Mouse (Mus musculus) lung, postnatal 0 days (tissue): Measurements from ENCODE around the gene Marveld1. TPM values are rescaled to one million over a fixed set of nuclear protein-coding genes. Genes with fewer than 3 reads are reported as not detected.

Experiments
- ATAC-seq: fragments of 200-750 bp; cut with Nextera tagmentation; 2 replicates; pipeline ENCODE4 v1.8.0; 2017; ENCODE audit warnings: moderate library complexity
- DNase-seq: peaks from one replicate; pipeline ENCODE4 v3.0.0-alpha.2; 2016; ENCODE audit warnings: low spot score
- H3K27ac ChIP-seq: fragments of 300-500 bp; sonication (generic); 2 replicates; pipeline ENCODE4 v1.5.1; 2014; ENCODE audit warnings: antibody characterized with exemption, mild to moderate bottlenecking, low read length, mixed read lengths
- H3K27me3 ChIP-seq: fragments of 300-500 bp; sonication (generic); replicated peaks from 2 replicates; pipeline ENCODE4 v1.6.1; 2014; ENCODE audit warnings: low read length, mixed read lengths; ENCODE audit not compliant: insufficient read depth
- H3K36me3 ChIP-seq: fragments of 300-500 bp; sonication (generic); 2 replicates; pipeline ENCODE4 v1.6.1; 2014; ENCODE audit warnings: low read length, mixed read lengths; ENCODE audit not compliant: insufficient read depth
- H3K4me1 ChIP-seq: fragments of 300-500 bp; sonication (generic); 2 replicates; pipeline ENCODE4 v1.6.1; 2014; ENCODE audit warnings: antibody characterized with exemption, low read depth, low read length, mixed read lengths; ENCODE audit not compliant: insufficient read depth
- H3K4me2 ChIP-seq: fragments of 300-500 bp; sonication (generic); replicated peaks from 2 replicates; pipeline ENCODE4 v1.6.1; 2014; ENCODE audit warnings: low read depth, mild to moderate bottlenecking, low read length, moderate library complexity, mixed read lengths
- H3K4me3 ChIP-seq: fragments of 300-500 bp; sonication (generic); 2 replicates; pipeline ENCODE4 v1.5.1; 2014; ENCODE audit warnings: low read depth, low read length
- H3K9ac ChIP-seq: fragments of 300-500 bp; sonication (generic); replicated peaks from 2 replicates; pipeline ENCODE4 v1.6.1; 2014; ENCODE audit warnings: low read depth, mild to moderate bottlenecking
- H3K9me3 ChIP-seq: fragments of 300-500 bp; sonication (generic); 2 replicates; pipeline ENCODE4 v1.6.1; 2016; ENCODE audit warnings: low read length, mixed read lengths
- CTCF ChIP-seq: IDR thresholded peaks from 2 replicates; pipeline ENCODE4 v1.5.1; 2016; ENCODE audit warnings: antibody characterized with exemption, mild to moderate bottlenecking
- EP300 ChIP-seq: IDR thresholded peaks from 2 replicates; pipeline ENCODE4 v1.6.1; 2016; ENCODE audit warnings: antibody characterized with exemption, mild to moderate bottlenecking, control low read depth
- WGBS: fragments of 180-500 bp; shearing (Covaris S2); extraction: QIAGEN DNeasy Blood & Tissue Kit; methylation state at CpG from one replicate; pipeline ENCODE4 v1.1.7; 2014; 5-methylcytosine and 5-hydroxymethylcytosine counted together
- polyA plus RNA-seq: library from polyadenylated mRNA; unstranded; fragments of >200 nt; fragmentation: Nextera tagmentation; extraction: Ambion mirVana; gene quantifications from 2 replicates; pipeline ENCODE4 v1.2.1, GENCODE M21; 2015

The Marveld1 gene
- polyA plus RNA-seq, 1 experiment from 2014 or later = 23.1 TPM

DNA sequence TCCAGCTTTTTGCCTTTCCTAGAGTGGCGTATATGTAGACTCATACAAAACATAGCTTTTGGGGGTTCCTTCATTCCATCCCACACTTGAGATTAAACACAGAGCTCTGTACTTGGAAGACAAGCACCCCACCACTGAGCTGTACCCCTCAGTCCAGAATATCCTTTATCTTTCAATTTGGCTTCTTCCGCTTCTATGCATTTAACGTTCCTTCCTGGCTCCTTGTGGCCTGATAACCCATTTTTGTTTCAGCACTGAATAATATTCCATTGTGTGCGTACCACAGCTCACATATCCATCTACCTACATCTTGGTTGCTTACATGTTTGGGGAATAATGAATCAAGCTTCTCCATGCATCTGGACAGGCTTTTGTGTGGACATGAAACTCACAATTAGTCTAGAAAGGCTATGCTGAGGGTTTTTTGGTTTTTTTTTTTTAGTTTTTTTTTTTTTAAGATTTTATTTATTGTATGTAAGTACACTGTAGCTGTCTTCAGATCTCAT lies 10.0 kb upstream of the Marveld1 start:
- no peak for ATAC-seq
- DNase-seq = no peak
- Histone ChIP-seq H3K36me3 (no peaks in the 10 kb centered on the region), H3K4me3 (no peak overlapping the region), H3K27me3 (no peaks in the 10 kb centered on the region), H3K27ac (no peak overlapping the region), H3K4me1 (no peaks in the 10 kb centered on the region), H3K9me3 (no peaks in the 10 kb centered on the region), H3K4me2 (no peak overlapping the region), H3K9ac (no peak overlapping the region)
- 91% methylated on average over 4 of the region's 4 CpGs for WGBS
- TF ChIP-seq EP300 (no peak), CTCF (no peak)

DNA sequence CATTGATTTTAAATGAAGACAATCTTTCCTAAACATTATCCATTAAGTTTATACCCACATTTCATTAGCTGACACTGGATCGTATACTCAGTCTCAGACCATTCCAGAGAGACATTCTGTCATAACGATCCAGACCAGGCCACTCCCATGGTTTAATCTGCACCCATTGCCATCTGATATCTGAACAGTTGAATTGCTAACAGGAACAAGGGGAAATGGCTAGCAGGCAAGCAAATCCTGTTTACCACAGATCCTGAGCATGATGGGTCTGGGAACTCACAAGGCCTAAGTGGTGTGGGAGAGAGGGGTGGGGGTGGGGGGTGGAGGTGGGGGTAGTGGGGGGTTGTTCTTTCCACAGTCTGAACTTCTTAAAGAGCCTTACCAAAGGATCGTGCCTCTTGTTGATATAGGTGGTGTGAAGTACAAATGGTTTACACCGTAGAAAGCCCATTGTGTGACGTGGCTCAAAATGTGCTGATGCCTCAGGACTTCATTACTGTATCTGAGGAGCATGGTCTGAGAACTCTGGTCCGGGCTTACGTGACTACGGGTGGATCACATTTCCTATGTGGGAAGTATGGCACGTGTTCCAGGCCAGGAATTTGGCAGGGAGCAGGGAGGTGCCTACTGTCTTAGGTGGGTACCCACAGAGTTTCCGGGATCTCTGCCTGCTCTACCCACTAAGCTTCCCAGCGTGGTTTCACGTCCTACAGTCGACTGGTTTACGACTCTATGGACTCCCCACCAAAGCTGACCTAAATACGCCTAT lies 8.5 kb upstream of the Marveld1 start:
- WGBS = 68% methylated on average over 15 of the region's 15 CpGs
- Histone ChIP-seq H3K4me1 (no peaks in the 10 kb centered on the region), H3K9me3 (no peaks in the 10 kb centered on the region), H3K9ac (no peak overlapping the region), H3K4me3 (no peak overlapping the region), H3K36me3 (no peaks in the 10 kb centered on the region), H3K27ac (no peak overlapping the region), H3K4me2 (no peak overlapping the region), H3K27me3 (no peaks in the 10 kb centered on the region)
- TF ChIP-seq EP300 (peak; percentile 19; the same call in 1 of the 2 replicates), CTCF (no peak)
- ATAC-seq (peak; percentile 65), DNase-seq (no peak)

DNA sequence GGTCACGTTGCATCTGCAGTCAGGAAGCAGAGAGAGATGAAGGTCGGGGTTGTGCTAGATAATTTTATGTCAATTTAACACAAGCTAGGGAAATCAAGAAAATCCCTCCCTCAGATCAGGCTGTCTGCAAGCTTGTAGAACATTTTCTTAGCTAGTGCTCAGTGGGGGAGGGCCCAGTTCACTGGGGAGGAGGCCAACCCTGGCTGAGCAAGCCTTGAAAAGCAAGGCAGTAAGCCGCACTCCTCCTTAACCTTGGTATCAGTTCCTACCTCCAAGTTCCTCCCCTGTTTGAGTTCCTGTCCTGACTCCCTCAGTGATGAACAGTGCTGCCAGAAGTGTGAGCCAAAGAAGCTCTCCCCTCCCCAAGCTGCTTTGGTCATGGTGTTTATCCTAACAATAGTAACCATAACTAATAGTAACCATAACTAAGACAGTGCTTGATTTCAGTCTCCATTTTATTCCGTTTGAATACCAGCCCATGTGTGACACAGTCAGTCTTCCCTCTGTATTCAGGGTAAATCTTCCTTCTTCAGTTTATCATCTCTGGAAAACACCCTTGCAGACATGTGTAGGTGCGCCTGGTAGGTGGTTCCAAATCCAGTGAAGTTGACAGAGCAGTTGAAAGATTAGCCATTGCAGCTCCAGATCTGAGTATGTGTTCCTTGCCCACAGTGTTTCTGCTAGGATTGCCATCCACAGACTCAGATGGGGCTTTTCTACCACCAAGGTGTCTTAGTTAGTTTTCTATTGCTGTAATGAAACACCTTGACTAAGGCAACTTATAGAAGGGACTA lies 7.3 kb upstream of the Marveld1 start:
- TF ChIP-seq EP300 (no peak), CTCF (no peak)
- ATAC-seq (no peak), DNase-seq (no peak)
- H3K9ac ChIP-seq = no peak overlapping the region
- H3K9me3 ChIP-seq = no peaks in the 10 kb centered on the region
- H3K27ac ChIP-seq = no peak overlapping the region
- H3K36me3 ChIP-seq = no peaks in the 10 kb centered on the region
- no peaks in the 10 kb centered on the region for H3K27me3 ChIP-seq
- no peak overlapping the region for H3K4me3 ChIP-seq
- H3K4me1 ChIP-seq = 0 out of 2 replicates have a peak, but pooled peaks cover 3% of the 10 kb centered on the region
- WGBS = 80% methylated on average over 5 of the region's 5 CpGs
- H3K4me2 ChIP-seq = no peak overlapping the region

DNA sequence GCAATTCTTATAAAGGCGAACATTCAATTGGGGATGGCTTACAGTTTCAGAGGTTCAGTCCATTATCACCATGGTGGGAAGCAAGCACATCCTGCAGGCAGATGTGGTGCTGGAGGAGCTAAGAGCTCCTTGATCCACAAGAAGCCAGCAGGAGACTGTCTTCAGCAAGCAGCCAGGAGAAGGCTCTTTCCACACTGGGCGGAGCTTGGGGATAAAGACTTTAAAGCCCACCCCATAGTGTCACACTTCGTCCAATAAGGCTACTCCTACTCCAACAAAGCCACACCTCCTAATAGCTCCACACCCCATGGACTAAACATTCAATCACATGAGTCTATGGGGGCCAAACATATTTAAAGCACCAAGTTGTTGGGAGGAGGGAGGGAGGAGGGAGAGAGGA lies 5.2 kb upstream of the Marveld1 start:
- Histone ChIP-seq H3K4me2 (no peak overlapping the region), H3K27me3 (no peaks in the 10 kb centered on the region), H3K4me3 (no peak overlapping the region), H3K9ac (no peak overlapping the region), H3K4me1 (peaks cover 21% of the 10 kb centered on the region), H3K27ac (no peak overlapping the region), H3K9me3 (no peaks in the 10 kb centered on the region), H3K36me3 (no peaks in the 10 kb centered on the region)
- 72% methylated on average over 3 of the region's 3 CpGs for WGBS
- TF ChIP-seq CTCF = no peak
- TF ChIP-seq EP300 = no peak
- ATAC-seq (no peak), DNase-seq (no peak)

DNA sequence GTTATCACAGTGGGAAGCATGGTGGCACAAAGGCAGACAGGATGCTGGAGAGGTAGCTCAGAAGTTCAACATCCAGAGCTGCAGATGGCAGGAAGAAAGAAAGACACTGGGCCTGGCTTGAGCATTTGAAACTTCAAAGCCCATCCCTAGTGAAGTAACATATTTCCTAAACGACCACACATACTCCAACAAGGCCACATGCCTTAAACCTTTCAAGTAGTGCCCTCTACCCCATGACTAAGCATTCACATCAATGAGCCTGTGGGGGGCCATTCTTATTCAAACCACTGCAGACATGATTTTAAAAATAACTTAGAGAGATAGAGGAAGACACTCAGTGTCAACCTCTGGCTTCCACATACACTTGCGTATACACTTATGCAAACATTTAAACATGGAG lies 4.4 kb upstream of the Marveld1 start:
- DNase-seq (no peak), ATAC-seq (no peak)
- Histone ChIP-seq H3K9me3 (no peaks in the 10 kb centered on the region), H3K4me1 (peaks cover 22% of the 10 kb centered on the region), H3K36me3 (no peaks in the 10 kb centered on the region), H3K4me3 (no peak overlapping the region), H3K4me2 (no peak overlapping the region), H3K27ac (no peak overlapping the region), H3K27me3 (no peaks in the 10 kb centered on the region), H3K9ac (no peak overlapping the region)
- WGBS = 71% methylated on average over 2 of the region's 2 CpGs
- TF ChIP-seq EP300 (no peak), CTCF (no peak)

DNA sequence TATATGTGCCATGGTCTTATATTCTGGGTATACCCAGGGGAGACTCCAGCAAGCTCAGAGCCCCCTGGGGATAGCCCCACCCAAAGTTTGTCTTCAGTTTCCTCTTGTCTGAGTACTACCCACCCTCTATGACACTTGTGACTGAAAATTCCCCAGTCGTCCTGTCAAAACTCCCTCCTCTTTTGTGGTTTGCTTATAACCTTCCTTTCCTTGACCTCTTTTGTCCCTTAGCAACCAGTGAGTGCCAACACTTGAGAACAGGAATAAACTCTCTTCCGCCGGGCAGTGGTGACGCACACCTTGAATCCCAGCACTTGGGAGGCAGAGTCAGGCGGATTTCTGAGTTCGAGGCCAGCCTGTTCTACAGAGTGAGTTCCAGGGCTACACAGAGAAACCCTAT lies 3.1 kb upstream of the Marveld1 start:
- DNase-seq = peak; percentile 90
- Histone ChIP-seq H3K9ac (no peak overlapping the region), H3K36me3 (no peaks in the 10 kb centered on the region), H3K4me2 (no peak overlapping the region), H3K4me3 (no peak overlapping the region), H3K4me1 (peaks cover 25% of the 10 kb centered on the region), H3K27me3 (no peaks in the 10 kb centered on the region), H3K9me3 (no peaks in the 10 kb centered on the region), H3K27ac (peak overlapping the region; percentile 83; the same call in 1 of the 2 replicates)
- TF ChIP-seq CTCF = no peak
- no peak for TF ChIP-seq EP300
- 30% methylated on average over 6 of the region's 6 CpGs for WGBS
- ATAC-seq = peak; percentile 10; the same call in 1 of the 2 replicates
